Mouse (Mus musculus) gastrocnemius, adult 18-20 months (tissue): ENCODE data around the gene Serping1. TPM values are rescaled to one million over a fixed set of nuclear protein-coding genes. Genes with fewer than 3 reads are reported as not detected.
"Not testable (repeated sequence)": the region's sequence is repeated elsewhere in the genome, so short reads cannot be mapped to it uniquely, and the experiment has no call there.

Source experiments
- DNase-seq: peaks from one replicate; pipeline ENCODE4 v3.0.0; 2021; ENCODE audit warnings: low spot score
- long read RNA-seq, 2 experiments: library from polyadenylated mRNA; stranded (forward); transcript quantifications; one replicate each; pipeline ENCODE4 v2.0.0; 2021
- total RNA-seq, 2 experiments: library from RNA; stranded (reverse); gene quantifications; 2 replicates each; pipeline ENCODE4 v1.2.3; 2021

Serping1 gene
- 10 to 100 TPM; 50.8 to 72.0 TPM for total RNA-seq
- long read RNA-seq, experiment 1, transcript Serping1-201 (8 exons, 1,768 nt): major isoform, 6 of 76 reads
- long read RNA-seq, experiment 1, partial matches to known transcripts: 67 of 76 reads
- long read RNA-seq, experiment 1, other reads (novel, unspliced or antisense): 3 of 76 reads
- long read RNA-seq, experiment 2, transcript Serping1-201 (8 exons, 1,768 nt): major isoform, 9 of 60 reads
- long read RNA-seq, experiment 2, partial matches to known transcripts: 49 of 60 reads
- long read RNA-seq, experiment 2, other reads (novel, unspliced or antisense): 2 of 60 reads

DNA sequence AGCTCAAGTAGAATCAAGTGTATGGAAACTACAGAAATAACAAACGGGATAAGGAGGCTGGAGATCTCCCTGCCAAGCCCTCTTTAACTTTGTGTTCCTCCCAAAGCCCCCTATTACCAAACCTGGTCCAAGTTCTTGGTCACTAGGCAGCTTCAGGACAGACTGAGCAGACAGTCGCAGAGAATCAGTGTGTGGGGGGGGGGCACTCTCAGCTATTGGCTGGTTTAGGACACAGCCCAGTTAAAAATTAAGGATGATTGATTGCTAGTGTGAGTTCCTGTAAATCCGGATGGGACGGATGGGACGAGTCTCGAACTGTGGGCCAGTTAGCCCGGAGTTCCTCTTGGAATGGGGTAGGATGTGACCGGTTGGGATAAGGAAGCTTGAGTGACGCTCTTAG, at the start of gene Serping1:
Serping1 (minus strand) TSS at position 204 of the 400 bp plus-strand sequence.
- DNase-seq: no peak

DNA sequence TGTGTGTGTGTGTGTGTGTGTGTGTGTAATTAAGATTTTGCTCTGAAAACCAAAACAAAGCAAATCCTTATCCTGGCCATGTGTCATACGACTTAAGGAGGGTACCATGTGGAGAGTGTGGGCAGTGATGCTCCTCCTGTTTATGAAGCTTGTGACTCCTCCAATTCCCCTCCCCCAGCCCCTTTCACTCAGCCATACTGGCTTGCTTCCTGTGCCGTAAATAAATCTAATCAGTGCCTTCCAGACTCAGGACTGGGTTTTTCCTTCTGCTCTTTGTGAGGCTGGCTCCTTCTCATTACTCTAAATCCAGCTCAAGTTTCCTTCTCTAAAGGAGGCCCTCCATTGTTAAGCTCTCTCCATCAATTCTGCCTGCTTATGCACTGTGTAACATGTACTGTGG, 48.0 kb upstream of the Serping1 start:
- no peak for DNase-seq

DNA sequence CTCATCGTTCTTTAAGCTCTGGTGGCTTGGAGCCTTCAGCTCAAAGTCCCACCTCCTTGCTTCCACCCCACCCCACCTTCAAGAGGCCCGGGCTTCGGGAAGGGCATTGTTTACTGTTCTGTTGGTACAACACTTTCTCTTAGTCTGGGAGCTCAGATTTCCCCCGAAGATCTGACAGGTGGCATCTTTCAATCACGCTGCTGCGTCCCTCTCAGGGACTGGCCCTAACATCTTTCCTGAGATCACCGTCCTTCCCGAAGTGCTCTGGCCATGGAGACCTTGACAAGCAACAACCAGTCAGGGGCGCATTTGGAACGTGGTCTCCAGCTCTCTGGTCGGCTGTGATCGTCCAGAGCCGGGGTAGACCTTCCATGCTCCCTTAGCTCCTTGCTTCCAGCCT, 47.3 kb upstream of the Serping1 start, which contains the start of gene Smtnl1:
Smtnl1 (minus strand) TSS at position 101 of the 400 bp plus-strand sequence.
- DNase-seq: no peak

DNA sequence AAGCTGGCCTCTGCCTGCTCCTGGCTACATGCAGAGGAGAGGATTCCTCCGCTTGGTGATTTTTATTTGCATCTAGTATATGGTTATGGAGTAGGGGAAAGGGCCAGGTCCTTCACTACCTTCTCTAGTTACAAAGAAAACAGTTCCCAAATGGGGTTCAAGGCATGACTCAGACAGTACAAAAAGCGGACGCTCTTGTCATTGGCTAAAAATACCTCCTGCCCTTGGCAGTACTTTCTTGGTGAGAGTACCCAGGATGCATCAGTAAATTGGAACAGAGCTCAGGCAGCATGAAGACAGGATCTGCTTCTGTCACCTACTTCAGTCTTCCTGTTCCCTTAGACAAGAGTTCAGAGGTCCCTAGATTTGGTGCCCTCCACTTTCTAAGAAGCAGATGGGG, 44.6 kb upstream of the Serping1 start:
- DNase-seq: peak; percentile 82

DNA sequence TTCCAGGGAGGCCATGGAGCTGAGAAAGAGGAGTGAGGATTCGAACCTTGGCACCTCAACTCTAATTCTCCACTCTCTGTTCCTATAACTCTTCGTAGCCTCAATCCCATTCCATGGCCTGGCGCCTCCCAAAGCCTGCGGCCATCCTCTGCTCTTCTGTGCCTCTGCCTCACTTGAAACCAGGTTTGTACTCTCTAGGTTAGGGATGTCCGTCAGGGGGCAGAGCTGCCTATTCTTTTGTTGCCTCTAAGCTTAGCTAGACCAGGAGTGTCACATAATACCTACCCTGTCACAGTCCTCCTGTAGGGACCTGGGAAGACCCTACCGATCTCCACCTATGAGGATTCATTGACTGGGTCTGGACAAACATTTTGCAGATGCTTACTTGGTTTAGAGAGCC, 37.4 kb upstream of the Serping1 start:
- DNase-seq: no peak

DNA sequence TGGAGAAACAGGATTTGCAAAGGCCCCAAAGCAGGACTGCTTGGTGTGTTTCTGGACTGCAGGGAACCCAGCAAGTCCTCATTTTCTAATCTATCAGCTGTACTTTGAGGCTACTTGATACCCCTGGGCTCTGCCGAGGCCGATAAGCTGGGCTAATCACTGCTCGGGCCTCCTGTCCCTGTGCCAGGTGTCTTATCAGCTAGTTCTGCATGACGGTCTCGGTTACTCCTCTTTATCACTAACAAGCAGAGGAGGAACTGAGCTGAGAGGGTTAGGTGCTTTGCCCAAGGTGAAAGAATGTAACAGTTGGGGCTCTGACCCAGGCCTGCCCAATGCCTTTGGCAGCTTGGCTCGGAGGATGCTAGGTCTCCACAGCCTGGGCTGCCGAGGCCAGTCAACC, 36.6 kb upstream of the Serping1 start:
- DNase-seq: no peak

DNA sequence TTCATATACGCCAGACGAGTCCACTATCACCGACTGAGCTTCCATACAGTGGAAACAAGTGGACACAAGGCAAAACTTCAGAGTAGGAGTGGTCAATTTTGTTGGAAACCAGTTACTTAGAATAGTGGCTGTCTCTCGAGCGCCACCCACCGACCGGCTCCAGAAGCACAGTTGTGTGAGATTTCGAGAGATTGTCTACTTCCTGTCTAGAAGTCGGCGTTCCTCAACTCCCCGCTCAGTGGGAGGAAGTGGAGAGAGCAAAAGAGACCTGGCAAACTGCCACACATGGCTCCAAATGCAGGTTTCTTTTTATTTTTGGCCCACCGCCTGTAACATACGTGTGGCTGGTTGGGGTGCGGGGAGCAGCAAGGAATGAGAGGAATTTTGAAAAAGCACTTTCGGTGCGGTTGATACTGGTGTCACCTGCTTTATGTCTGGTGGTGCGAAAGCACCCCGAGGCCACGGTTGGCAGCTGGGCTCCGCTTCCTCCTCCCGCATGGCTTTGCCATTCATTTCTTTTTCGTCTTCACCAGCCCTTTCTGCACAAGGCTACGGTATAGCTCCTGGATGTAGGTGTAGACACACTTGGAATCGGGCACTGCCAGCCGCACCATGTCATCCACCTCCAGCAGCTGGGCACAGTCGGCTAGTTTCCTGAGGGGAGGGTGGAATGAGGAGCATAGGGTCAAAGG, 35.8 kb upstream of the Serping1 start:
- peak; percentile 86 for DNase-seq

DNA sequence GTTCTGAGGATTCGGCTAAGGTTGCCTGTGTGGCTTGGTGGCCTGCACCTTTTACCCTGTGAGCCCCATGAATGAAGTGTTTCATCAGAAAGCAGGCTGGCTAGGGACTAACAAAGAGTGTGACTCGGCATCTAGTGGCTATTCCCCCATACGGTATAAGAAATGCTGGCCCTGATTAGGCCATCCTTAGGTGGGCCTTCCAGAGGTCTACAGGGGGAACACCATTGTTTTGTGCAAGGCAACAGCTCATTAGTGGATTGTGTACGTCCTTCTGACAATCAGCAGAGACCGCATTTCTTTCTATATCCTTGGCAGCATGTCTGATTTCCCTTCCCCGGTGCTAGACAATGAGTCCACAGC, 35.3 kb upstream of the Serping1 start:
- DNase-seq: no peak

DNA sequence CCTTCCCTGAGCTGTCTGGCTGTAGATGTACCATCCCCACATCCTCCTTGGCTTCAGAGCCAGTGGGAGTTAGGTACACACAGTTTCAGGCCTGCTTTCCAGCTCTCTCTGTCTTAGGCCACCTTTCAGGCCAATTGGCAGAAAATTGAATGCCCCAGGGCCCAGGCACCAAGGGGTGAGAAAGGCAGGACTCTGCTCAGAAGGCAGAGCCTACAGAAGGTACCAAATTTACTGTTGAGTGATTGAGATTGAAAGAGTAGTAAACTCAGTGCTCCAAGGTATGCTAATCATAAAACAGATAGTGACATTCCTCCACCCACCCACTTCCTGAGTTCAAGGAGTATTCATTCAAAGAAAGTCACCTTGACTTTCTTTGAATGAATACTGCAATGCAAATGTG, 34.1 kb upstream of the Serping1 start:
- no peak for DNase-seq

DNA sequence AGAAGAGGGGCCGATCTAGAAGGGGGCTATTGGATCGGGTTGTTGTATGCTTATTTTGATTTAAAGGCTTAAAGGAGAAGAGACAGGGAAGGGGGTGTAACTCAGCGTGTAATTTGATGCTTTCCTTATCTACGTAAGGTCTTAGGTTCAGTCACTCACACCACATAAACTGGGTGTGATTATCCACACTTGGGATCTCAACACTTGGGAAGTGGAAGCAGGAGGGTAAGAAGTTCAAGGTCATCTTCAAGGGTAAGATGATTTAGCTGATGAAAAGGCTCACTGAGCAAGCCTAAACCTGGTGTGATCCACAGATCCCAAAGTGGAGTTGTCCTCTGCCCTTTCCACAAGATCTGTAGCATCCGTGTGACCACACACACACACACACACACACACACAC, 31.3 kb upstream of the Serping1 start:
- DNase-seq: no peak

DNA sequence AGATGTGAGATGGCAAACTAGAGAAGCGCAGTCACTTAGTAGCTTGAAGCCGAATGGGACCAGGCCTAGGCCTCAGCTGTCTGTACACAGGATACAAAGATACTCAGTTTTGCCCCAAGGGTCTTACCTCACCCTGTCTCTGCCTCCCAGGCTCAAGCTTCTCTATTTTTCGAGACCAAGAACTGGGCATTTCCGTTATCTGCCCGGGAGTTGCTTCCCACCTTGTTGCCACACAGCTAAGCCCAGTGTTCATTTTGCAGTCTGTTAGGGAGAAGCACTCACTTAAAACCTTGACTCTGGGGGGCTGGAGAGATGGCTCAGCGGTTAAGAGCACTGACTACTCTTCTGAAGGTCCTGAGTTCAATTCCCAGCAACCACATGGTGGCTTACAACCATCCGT, 28.7 kb upstream of the Serping1 start:
- DNase-seq: no peak

DNA sequence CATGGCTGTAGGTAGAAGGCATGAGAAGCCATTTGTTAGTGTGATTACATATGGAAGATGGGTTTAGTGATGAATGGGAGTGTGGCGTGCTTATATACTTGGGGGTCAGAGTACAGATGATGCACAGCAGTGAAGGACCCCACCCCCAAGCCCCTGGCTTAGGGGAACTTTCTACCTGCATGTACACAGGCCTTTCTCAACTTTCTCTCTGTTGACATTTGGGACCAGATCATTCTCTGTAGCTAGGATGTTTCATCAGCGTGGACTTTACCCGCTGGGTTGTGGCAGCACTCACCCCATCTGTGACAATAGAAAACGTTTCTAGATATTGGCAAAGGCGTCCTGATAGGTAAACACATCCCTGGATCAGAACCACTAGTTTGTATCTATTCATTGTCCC, 26.0 kb upstream of the Serping1 start:
- not testable (repeated sequence) for DNase-seq

DNA sequence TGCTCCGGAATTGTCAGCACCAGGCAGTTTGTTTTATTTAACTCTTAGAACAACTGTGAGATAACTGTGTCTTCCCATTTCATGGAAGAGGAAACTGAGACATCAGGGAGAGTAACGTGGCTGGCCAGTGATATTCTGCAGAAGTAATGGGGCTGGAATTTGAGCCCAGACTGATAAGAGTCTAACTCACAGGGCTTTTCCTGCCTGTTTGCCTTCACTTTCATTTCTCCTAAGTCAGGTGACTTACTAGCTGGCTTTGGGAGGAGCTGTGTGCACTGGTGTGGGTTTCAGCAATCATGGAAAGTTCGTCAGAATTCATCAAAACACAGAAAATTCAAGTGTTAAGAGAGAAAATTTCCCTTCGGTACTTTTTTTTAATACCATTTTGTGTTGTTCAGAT, 25.1 kb upstream of the Serping1 start:
- no peak for DNase-seq

DNA sequence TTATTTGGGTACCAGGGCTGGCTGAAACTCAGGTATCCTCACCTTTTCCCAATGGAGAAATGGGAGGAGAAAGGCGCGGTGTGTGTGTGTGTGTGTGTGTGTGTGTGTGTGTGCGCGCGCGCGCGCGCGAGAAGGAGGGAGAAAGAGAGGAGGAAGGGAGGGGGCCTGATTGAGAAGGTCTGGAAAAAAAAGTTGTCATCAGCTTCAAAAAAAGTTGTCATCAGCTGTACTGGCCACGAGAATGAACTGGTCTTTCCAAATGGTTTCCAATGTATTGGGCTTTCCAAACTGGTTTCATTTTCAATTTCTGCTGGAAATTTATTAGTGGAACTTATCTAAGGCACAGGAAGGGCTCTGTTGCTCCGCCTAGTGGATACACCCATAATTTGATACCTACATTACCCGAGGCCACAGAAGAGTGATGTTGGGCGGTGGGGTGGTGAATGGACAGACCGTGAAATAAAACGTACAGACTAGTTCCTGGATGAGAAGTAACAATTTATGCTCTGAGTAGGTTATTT, 23.9 kb upstream of the Serping1 start:
- peak; percentile 82 for DNase-seq

DNA sequence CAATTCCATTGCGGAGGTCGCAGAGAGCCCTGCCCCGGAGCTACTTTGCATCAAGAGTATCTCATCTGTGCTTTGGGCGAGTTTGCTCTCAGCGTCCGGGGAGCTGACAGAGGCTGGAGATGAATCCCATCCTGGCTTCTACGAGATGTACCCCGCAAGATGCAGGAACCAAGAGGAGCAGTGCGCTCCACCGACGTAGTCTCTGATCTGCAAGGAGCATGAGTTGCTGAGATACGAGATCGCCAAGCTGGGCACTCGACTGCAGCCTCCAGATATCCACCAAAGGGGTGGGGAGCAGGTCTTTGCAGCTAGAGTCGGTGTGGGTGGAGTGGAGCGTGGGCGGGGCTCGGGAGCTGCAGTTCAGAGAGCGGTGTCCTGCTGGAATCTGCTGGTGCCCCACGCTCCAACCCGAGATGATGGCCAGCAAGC, 23.3 kb upstream of the Serping1 start, which contains the start of gene Ube2l6:
Ube2l6 (plus strand) TSS at position 336 of the 429 bp plus-strand sequence.
- peak; percentile 46 for DNase-seq

DNA sequence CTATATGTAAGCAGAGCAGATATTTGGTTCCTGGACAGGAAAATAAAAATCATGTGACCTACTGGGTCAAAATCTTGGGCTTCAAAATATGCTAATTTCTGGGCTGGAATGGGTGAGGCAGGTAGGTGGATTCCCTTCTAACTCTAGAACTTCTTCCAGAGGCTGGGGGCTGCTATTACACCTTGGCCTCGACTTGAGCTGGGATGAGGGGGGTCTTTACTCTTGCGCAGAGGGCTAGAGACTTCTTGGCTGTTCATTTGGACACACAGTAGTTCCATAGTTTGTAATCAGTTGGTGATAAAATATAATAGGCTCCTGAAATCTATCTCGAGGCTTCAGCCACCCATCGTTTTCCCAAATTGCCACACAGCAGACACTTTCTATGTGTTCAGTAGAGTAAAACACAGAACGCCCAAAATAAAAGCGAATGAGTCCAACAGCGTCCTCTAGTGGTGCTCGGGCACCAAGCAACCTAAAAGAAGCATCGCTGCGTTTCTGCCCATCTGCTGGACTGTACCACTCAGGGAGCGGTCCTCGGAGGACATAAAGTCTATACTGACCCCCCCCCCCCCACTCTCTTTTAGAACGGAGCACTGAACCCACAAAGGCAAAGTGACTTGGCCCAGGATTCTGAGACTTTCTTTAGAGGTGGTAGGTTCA, 22.7 kb upstream of the Serping1 start:
- peak; percentile 78 for DNase-seq

DNA sequence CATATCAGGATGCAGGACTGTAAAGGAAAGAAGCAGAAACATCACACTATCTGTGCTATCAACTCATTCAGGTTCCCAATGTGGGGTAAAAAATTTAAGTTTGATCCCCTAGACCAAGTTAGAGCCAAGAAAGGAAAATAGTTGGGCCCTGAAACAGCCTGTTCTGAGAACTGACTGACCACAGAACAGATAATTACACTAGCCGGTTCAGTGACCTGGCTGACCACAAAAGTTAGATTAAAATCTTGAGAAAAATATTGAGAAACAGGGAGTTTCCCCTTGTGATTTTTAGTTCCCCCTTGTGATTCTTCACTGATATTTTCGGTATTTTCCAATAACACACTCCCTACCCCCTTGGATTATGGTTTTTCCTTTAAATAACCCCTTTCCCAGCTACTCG, 18.6 kb upstream of the Serping1 start:
- DNase-seq: no peak

DNA sequence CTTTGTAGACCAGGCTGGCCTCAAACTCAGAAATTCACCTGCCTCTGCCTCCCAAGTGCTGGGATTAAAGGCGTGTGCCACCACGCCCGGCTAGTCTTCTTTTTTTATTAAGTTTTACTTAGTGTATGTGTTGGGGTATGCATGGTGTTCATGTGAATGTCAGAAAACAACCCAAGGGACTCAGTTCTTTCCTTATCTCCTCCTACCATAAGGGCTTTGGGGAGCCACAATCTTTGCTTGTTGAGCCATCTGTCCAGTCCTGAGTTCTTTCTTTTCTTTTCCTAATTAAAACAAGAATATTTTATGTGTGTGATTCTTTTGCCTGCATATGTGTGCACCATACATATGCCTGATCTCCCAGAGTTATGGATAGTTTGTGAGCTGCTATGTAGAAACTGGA, 17.9 kb upstream of the Serping1 start:
- no peak for DNase-seq

DNA sequence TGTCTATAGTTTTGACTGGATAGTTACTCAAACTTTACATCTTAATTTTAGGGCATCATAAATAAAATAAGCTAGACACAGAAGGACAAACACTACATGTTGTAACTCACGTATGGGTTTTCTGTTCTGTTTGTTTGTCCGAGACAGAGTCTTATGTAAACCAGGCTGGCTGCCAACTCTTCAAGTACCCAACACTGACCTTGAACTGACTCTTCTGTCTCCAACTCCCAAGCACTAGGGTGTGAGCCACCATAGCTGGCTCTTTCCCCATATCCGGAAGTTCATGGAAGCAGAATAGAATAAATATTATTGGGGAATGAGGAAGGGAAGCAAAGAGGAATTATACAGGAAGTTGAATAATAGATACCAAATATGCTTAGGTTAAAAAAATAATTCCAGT, 17.3 kb upstream of the Serping1 start:
- DNase-seq: no peak

DNA sequence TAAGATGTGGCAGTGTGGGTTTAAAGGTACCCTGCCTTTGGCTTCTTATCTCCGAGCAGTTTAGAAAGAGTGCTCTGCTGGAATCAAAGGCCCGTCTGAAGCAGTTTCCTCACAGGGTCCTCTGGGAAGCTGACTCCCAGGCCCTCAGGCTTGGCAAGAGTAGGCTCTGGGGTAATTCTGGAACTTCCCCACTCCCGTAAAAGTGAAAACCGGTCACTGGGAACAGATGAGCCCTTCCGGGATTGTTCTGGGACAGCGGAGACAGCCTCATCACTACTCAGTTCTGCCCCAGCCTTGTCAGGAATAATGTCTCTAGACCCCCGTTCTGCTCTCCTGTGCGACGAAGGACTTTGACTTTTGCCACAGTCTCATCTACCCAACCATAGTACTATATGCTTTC, 15.2 kb upstream of the Serping1 start:
- DNase-seq: no peak

DNA sequence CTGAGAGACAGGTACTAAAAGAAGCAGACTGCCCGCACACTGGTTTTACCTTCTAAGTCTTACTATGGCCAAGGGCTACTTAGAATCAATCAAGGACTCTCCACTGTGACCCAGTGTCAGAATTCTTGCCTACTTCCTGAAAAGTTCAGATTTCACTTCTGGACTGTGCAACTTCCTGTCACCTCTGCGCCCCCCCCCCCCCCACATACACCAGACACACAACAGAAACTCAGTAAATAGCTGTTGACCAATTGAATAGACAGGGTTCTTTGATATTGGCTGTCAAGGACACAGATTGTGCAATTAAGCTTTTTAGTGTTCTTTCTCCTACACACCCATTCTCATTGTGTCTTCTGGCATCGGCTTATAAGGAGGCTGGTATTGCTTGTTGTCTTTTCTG, 13.1 kb upstream of the Serping1 start:
- DNase-seq: no peak

DNA sequence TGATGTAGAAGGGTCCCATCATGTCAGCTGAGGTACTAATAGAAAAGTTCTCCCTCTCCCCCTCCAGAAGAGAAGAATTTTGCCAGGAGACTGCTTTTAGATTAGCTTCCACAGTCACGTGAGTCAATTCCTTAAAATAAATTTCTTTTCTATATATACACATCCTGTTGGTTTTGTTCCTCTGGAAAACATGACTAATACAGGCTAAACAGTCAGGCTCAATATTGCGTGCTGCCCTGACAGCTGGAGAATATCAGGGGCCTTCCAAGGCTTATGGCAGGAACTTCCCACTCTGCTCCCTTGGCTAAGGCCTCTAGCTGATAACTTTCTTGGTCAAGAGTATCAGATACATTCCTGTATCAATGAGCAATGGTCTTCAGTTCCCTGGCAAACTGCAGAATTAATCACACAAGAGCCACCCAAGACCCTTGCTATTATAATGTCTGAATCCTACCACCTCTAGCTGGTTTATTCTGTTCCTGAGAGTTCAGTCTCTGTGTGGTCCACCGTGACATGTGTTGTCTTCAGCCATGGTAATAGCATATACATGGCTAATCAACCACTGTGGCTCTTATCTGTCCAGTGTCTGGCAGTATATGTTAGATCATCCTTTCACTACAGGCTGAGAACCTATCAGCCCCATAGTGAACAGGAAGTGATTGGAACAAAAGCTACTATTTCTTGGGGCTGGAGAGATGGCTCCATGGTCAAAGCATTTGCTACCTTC, 8.8 kb upstream of the Serping1 start:
- no peak for DNase-seq
